Mouse (Mus musculus) liver, embryonic 16.5 days (tissue): ENCODE data around the gene Ankrd61. TPM values are rescaled to one million over a fixed set of nuclear protein-coding genes. Genes with fewer than 3 reads are reported as not detected.
A peak's percentile ranks its signal among the peaks of the same experiment; 100 is the strongest.

Source experiments
- ATAC-seq: fragments of 200-750 bp; cut with Nextera tagmentation; 2 replicates; pipeline ENCODE4 v1.8.0; 2017; ENCODE audit warnings: low read depth, mild to moderate bottlenecking, moderate number of reproducible peaks, moderate library complexity
- H3K27ac ChIP-seq: fragments of 300-500 bp; sonication (generic); 2 replicates; pipeline ENCODE4 v1.5.1; 2014; ENCODE audit warnings: mild to moderate bottlenecking, low read length
- H3K27me3 ChIP-seq: fragments of 300-500 bp; sonication (generic); 2 replicates; pipeline ENCODE4 v1.6.1; 2014; ENCODE audit warnings: low read depth, low read length, mixed read lengths; ENCODE audit not compliant: control insufficient read depth, insufficient read depth
- H3K36me3 ChIP-seq: fragments of 300-500 bp; sonication (generic); 2 replicates; pipeline ENCODE4 v1.6.1; 2014; ENCODE audit warnings: mild to moderate bottlenecking; ENCODE audit not compliant: control insufficient read depth, insufficient read depth
- H3K4me1 ChIP-seq: fragments of 300-500 bp; sonication (generic); 2 replicates; pipeline ENCODE4 v1.6.1; 2014; ENCODE audit warnings: low read depth, low read length, mixed read lengths; ENCODE audit not compliant: control insufficient read depth
- H3K4me2 ChIP-seq: fragments of 300-500 bp; sonication (generic); 2 replicates; pipeline ENCODE4 v1.6.1; 2014; ENCODE audit warnings: low read depth, low read length, mixed read lengths
- H3K4me3 ChIP-seq: fragments of 300-500 bp; sonication (generic); 2 replicates; pipeline ENCODE4 v1.5.1; 2014; ENCODE audit warnings: low read depth, mild to moderate bottlenecking, low read length
- H3K9ac ChIP-seq: fragments of 300-500 bp; sonication (generic); 2 replicates; pipeline ENCODE4 v1.6.1; 2014; ENCODE audit warnings: low read depth, low read length
- H3K9me3 ChIP-seq: fragments of 300-500 bp; sonication (generic); replicated peaks from 2 replicates; pipeline ENCODE4 v1.6.1; 2016; ENCODE audit warnings: low read length; ENCODE audit not compliant: control insufficient read depth
- WGBS: fragments of 180-500 bp; shearing (Covaris S2); extraction: QIAGEN DNeasy Blood & Tissue Kit; methylation state at CpG from one replicate; pipeline ENCODE4 v1.1.7; 2014; ENCODE audit not compliant: insufficient replicate concordance; 5-methylcytosine and 5-hydroxymethylcytosine counted together
- polyA plus RNA-seq: library from polyadenylated mRNA; unstranded; fragments of >200 nt; fragmentation: Nextera tagmentation; extraction: Ambion mirVana; gene quantifications from 2 replicates; pipeline ENCODE4 v1.2.1, GENCODE M21; 2015

Gene Ankrd61
- polyA plus RNA-seq, 1 experiment from 2014 or later: 0.52 TPM

DNA sequence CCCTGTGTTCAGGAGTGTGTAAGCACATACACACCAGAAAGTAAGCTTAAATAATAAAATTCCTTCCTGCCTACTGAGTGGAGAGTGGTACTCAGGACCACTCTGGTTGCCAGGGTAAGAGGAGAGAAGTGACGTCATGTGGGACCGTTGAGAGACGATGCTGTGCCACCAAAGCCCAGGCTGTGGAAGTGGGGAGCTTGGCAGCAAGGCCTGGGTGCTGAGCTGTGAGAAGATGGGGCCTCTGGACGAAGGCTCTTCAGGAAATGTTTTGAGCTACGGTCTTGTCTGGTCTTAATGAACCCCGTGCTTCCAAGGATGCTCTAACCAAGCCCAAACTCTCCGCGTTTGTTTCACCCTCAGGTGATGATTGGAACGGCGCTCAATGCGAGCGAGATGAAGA is 33.2 kb upstream of the Ankrd61 start:
- no peak overlapping the region for H3K9ac ChIP-seq

DNA sequence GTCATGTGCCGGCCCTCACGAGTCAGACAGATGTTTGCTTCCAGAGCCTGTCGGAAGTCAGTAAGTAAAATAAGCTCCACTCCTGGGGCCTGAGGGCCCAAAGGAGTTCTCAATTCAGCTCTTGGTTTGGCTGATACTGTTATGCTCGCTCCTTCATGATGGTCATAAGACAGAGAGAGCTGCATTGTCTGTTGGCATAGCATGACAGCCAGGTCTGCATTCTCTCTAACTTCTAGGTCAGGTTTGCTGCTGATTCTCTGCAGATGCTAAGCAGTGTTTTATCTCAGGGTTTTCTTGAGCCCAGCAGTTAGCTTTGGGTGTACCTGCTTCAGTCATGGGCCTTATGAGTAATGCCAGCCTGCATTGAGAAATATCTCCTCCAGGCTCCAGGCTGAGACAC is 31.8 kb upstream of the Ankrd61 start:
- no peak overlapping the region for H3K27ac ChIP-seq
- H3K9me3 ChIP-seq: no peaks in the 10 kb centered on the region
- no peak overlapping the region for H3K9ac ChIP-seq
- H3K4me3 ChIP-seq: no peak overlapping the region
- H3K4me2 ChIP-seq: no peak overlapping the region
- peaks cover 28% of the 10 kb centered on the region for H3K36me3 ChIP-seq
- no peaks in the 10 kb centered on the region for H3K27me3 ChIP-seq
- H3K4me1 ChIP-seq: peaks cover 14% of the 10 kb centered on the region
- no peak for ATAC-seq
- 90% methylated on average over 4 of the region's 4 CpGs for WGBS

More for the DNA sequence above, 33.2 kb upstream of the Ankrd61 start:
- H3K4me3 ChIP-seq: no peak overlapping the region
- H3K9me3 ChIP-seq: no peaks in the 10 kb centered on the region
- peaks cover under 1% of the 10 kb centered on the region; the same call in 1 of the 2 replicates for H3K4me1 ChIP-seq
- WGBS: 87% methylated on average over 12 of the region's 12 CpGs
- H3K27me3 ChIP-seq: no peaks in the 10 kb centered on the region
- peaks cover 28% of the 10 kb centered on the region for H3K36me3 ChIP-seq
- no peak for ATAC-seq
- H3K27ac ChIP-seq: no peak overlapping the region
- H3K4me2 ChIP-seq: no peak overlapping the region

DNA sequence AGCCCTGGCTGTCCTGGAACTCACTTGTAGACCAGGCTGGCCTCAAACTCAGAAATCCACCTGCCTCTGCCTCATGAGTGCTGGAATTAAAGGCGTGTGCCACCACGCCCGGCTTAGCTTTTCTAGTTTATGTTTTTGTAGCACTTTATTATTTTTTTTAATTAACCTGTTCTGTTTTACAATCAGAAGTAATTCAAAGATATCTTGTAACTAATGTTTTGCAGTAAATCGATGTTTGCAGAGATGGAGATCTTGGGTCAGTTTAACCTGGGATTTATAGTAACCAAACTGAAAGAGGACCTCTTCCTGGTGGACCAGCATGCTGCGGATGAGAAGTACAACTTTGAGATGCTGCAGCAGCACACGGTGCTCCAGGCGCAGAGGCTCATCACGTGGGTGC is 30.4 kb upstream of the Ankrd61 start, which contains the start of gene Gm42421:
Gene Gm42421, plus strand, starts transcription at position 301 of the 400 bp plus-strand sequence.
- ATAC-seq: no peak
- Histone ChIP-seq H3K27ac (no peak within 1 kb of the TSS), H3K9me3 (no peaks in the 10 kb centered on the region), H3K4me3 (no peak within 1 kb of the TSS), H3K27me3 (no peaks in the 10 kb centered on the region), H3K4me2 (no peak within 1 kb of the TSS), H3K9ac (no peak within 1 kb of the TSS), H3K4me1 (peaks cover 19% of the 10 kb centered on the region), H3K36me3 (peaks cover 34% of the 10 kb centered on the region)
- WGBS: 89% methylated on average over 8 of the region's 8 CpGs

DNA sequence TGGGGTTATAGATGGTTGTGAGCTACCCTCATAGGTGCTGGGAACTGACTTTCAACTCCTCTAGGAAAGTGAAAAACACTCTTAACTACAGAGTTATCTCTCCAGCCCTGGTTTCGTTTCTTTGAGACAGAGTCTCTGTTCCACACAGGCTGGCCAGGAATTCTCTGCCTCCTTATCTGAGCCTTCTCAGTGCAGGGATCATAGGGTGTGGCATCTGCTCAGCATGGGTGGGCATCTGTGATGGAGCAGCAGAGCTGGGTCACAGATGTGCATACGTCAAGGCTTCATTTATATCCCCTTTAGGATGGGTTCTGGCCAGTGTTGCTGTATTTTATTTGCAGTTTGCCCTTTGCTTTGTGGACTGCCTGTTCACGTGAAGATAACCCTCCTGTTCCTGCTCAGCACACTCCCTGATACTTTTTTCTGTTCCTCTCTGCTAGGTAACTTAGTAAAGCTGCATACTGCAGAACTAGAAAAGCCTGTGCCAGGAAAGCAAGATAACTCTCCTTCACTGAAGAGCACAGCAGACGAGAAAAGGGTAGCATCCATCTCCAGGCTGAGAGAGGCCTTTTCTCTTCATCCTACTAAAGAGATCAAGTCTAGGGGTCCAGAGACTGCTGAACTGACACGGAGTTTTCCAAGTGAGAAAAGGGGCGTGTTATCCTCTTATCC is 27.4 kb upstream of the Ankrd61 start:
- Histone ChIP-seq H3K4me3 (no peak overlapping the region), H3K9me3 (no peaks in the 10 kb centered on the region), H3K27ac (peak overlapping the region; percentile 85), H3K4me2 (peak overlapping the region; percentile 51), H3K9ac (peak overlapping the region; percentile 8; the same call in 1 of the 2 replicates), H3K4me1 (peaks cover 19% of the 10 kb centered on the region), H3K36me3 (peaks cover 34% of the 10 kb centered on the region), H3K27me3 (no peaks in the 10 kb centered on the region)
- peak; percentile 100 for ATAC-seq
- 46% methylated on average over 6 of the region's 6 CpGs for WGBS

DNA sequence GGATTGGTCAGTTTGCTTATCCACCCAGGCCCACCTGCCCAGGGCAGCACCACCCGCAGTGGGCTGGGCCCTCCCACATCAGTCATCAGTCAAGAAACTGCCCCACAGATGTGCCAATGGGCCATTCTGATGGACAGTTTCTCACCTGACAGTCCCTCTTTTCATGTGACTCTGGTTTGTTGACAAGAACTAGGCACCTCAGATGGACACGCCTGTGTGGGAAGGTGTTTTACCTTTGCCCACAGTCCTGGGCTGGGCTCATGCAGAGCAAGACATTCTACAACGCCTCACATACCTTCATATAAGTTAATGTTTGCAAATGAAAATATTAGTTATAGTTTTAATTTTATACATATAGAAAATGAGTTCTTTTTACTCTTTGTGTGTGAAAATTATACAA is 20.6 kb upstream of the Ankrd61 start:
- no peak overlapping the region for H3K27ac ChIP-seq
- no peaks in the 10 kb centered on the region for H3K27me3 ChIP-seq
- H3K4me2 ChIP-seq: no peak overlapping the region
- H3K4me1 ChIP-seq: no peaks in the 10 kb centered on the region
- peaks cover 46% of the 10 kb centered on the region for H3K36me3 ChIP-seq
- ATAC-seq: no peak
- H3K4me3 ChIP-seq: no peak overlapping the region
- H3K9me3 ChIP-seq: no peaks in the 10 kb centered on the region
- 89% methylated on average over 3 of the region's 3 CpGs for WGBS
- H3K9ac ChIP-seq: no peak overlapping the region

DNA sequence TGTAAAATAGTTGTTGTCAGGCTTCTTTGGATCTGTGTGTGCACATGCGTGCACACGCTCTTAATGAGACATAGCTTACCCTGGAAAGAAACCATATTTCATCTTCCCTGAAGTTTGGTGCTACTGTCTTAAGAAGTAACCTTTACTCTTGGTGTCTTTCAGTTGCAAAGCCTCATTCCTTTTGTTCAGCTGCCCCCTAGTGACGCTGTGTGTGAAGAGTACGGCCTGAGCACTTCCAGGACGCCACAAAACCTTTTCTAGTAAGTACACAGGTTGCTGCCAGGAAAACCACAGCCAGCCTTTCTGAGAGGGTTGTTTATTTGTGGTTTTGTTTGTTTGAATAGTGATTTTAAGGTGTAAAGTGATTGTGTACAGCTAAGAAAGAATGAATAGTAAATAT is 19.9 kb upstream of the Ankrd61 start:
- no peak overlapping the region for H3K4me2 ChIP-seq
- H3K27ac ChIP-seq: no peak overlapping the region
- H3K36me3 ChIP-seq: peaks cover 43% of the 10 kb centered on the region
- no peak overlapping the region for H3K9ac ChIP-seq
- H3K27me3 ChIP-seq: no peaks in the 10 kb centered on the region
- 55% methylated on average over 5 of the region's 5 CpGs for WGBS
- no peak overlapping the region for H3K4me3 ChIP-seq
- no peak for ATAC-seq
- H3K9me3 ChIP-seq: no peaks in the 10 kb centered on the region
- no peaks in the 10 kb centered on the region for H3K4me1 ChIP-seq

DNA sequence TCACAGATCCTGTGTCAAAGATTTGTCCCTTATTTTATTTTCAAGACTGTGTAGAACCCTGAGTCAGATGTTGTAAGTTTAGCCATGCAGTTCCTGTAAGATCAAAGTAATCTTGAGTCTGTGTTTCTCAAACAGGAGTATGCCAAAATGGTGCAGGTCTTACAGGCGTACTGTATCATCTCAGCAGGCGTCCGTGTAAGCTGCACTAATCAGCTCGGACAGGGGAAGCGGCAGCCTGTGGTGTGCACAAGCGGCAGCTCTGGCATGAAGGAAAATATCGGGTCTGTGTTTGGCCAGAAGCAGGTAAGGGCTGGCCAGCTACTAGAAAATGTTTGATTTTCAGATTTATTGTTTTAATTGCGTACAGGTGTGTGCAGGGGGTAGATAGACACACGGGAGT is 18.7 kb upstream of the Ankrd61 start:
- H3K4me2 ChIP-seq: no peak overlapping the region
- peaks cover 39% of the 10 kb centered on the region for H3K36me3 ChIP-seq
- no peaks in the 10 kb centered on the region for H3K9me3 ChIP-seq
- no peak overlapping the region for H3K9ac ChIP-seq
- WGBS: 88% methylated on average over 9 of the region's 9 CpGs
- H3K4me1 ChIP-seq: peaks cover 1% of the 10 kb centered on the region; the same call in 1 of the 2 replicates
- no peak overlapping the region for H3K4me3 ChIP-seq
- no peak for ATAC-seq
- H3K27ac ChIP-seq: no peak overlapping the region
- H3K27me3 ChIP-seq: no peaks in the 10 kb centered on the region

DNA sequence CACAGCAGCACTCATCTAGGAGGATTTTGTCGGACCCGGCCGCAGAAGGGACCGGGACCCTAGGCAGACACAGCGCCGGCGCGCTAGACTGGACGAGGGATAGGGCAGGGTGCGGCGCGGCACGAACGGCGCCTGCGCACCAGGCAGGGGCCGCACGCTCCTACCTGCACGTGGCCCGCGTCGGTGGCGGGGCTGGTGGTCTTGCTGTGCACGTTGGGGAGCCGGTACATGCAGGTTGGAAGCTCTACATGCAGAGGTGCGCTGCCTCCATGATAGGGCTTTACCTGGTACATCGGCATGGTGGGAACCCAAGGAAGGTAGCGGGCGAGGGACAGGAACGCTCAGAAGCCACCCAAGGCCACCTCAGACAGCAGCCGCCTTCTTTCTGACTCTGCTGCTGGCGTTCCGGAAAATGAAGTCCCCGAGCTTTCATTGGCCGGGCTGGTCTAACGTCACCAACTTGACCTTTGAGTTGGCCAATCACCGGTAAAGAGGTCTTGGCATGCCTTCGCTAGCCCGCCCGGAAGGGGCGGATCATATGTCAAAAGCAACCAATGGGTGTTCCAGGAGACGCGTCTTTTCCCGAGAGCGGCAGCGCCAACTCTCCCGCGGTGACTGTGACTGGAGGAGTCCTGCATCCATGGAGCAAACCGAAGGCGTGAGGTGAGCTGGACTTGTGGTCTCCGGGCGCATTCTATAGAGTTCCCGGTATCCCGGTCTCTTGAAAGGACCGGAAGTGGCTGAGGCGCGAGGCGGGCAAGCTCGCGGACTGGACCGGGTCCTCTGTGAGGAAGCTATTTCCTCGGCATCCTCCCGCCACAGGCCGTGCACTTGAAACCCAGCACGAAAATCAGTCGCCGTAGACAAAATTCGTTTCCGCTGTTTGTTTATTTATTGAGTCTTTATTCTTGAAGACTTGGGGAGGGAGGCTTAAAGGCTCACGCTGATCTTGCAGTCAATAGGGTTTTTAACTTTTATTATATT is 12.2 kb upstream of the Ankrd61 start, which contains the start of the genes Aimp2 and Pms2:
Gene Aimp2, minus strand, starts transcription at position 431 of the 984 bp plus-strand sequence.
Gene Pms2, plus strand, starts transcription at position 548 of the 984 bp plus-strand sequence.
- Histone ChIP-seq H3K4me3 (peak within 1 kb of the TSS; percentile 72), H3K27ac (peak within 1 kb of the TSS; percentile 97), H3K36me3 (peaks cover 16% of the 10 kb centered on the region), H3K9me3 (no peaks in the 10 kb centered on the region), H3K9ac (peak within 1 kb of the TSS; percentile 79), H3K27me3 (no peaks in the 10 kb centered on the region), H3K4me2 (peak within 1 kb of the TSS; percentile 90), H3K4me1 (peaks cover 25% of the 10 kb centered on the region)
- WGBS: under 1% methylated on average over 70 of the region's 70 CpGs
- peak; percentile 95 for ATAC-seq
